Mouse (Mus musculus) heart, embryonic 14.5 days (tissue): ENCODE measurements around the gene Ift122. TPM values are rescaled to one million over a fixed set of nuclear protein-coding genes. Genes with fewer than 3 reads are reported as not detected.

Experiments
- ATAC-seq: fragments of 200-750 bp; cut with Nextera tagmentation; 2 replicates; pipeline ENCODE4 v1.8.0; 2017; ENCODE audit warnings: low read depth, moderate TSS enrichment; ENCODE audit not compliant: insufficient number of reproducible peaks, insufficient read depth, low FRiP score
- H3K27ac ChIP-seq, 2 experiments: fragments of 200-500 bp in 1 of 2; fragments of 300-500 bp in 1 of 2; sonication (generic) in 1 of 2; replicated peaks in 1 of 2; 2 replicates each; pipeline ENCODE4 v1.5.1; 2012 to 2014; ENCODE audit warnings: low read depth in 2 of 2, low read length in 2 of 2, control low read depth in 1 of 2, mild to moderate bottlenecking in 1 of 2, mixed read lengths in 1 of 2; ENCODE audit not compliant: control insufficient read depth in 1 of 2, insufficient read depth in 1 of 2
- H3K27me3 ChIP-seq: fragments of 300-500 bp; sonication (generic); 2 replicates; pipeline ENCODE4 v1.6.1; 2014; ENCODE audit warnings: mild to moderate bottlenecking, low read length, control low read depth; ENCODE audit not compliant: control insufficient read depth, insufficient read depth
- H3K36me3 ChIP-seq: fragments of 300-500 bp; sonication (generic); 2 replicates; pipeline ENCODE4 v1.6.1; 2014; ENCODE audit warnings: mild to moderate bottlenecking, control low read depth, low read length, mixed read lengths; ENCODE audit not compliant: control insufficient read depth, insufficient read depth
- H3K4me1 ChIP-seq, 2 experiments: fragments of 200-500 bp in 1 of 2; fragments of 300-500 bp in 1 of 2; sonication (generic) in 1 of 2; 2 replicates each; pipeline ENCODE4 v1.6.1; 2012 to 2014; ENCODE audit warnings: low read length in 2 of 2, control low read depth in 1 of 2, mixed read lengths in 1 of 2; ENCODE audit not compliant: control insufficient read depth in 2 of 2, insufficient read depth in 2 of 2
- H3K4me2 ChIP-seq: fragments of 300-500 bp; sonication (generic); 2 replicates; pipeline ENCODE4 v1.6.1; 2014; ENCODE audit warnings: mild to moderate bottlenecking, low read length
- H3K4me3 ChIP-seq, 2 experiments: fragments of 200-500 bp in 1 of 2; fragments of 300-500 bp in 1 of 2; sonication (generic) in 1 of 2; 2 replicates each; pipeline ENCODE4 v1.5.1; 2012 to 2014; ENCODE audit warnings: low read length in 2 of 2, mild to moderate bottlenecking in 2 of 2, control low read depth in 1 of 2, low read depth in 1 of 2, moderate library complexity in 1 of 2; ENCODE audit not compliant: control insufficient read depth in 1 of 2, insufficient read depth in 1 of 2
- H3K9ac ChIP-seq: fragments of 300-500 bp; sonication (generic); 2 replicates; pipeline ENCODE4 v1.6.1; 2014; ENCODE audit warnings: mild to moderate bottlenecking, low read length
- H3K9me3 ChIP-seq: fragments of 300-500 bp; sonication (generic); 2 replicates; pipeline ENCODE4 v1.6.1; 2016; ENCODE audit warnings: low read length, control low read depth; ENCODE audit not compliant: control insufficient read depth
- WGBS: fragments of 180-500 bp; shearing (Covaris S2); extraction: QIAGEN DNeasy Blood & Tissue Kit; methylation state at CpG from one replicate; pipeline ENCODE4 v1.1.7; 2014; 5-methylcytosine and 5-hydroxymethylcytosine counted together
- polyA plus RNA-seq: library from polyadenylated mRNA; unstranded; fragments of >200 nt; fragmentation: Nextera tagmentation; extraction: Ambion mirVana; gene quantifications from 2 replicates; pipeline ENCODE4 v1.2.1, GENCODE M21; 2014

The Ift122 gene
- polyA plus RNA-seq, 1 experiment from 2014 or later: 22.6 TPM

- Histone ChIP-seq H3K4me2 (no peak overlapping the region), H3K4me3 (no peak overlapping the region), H3K27me3 (no peaks in the 10 kb centered on the region), H3K9ac (no peak overlapping the region), H3K36me3 (peaks cover 40% of the 10 kb centered on the region), H3K9me3 (0 out of 2 replicates have a peak, but pooled peaks cover 3% of the 10 kb centered on the region), H3K4me1 (peaks cover 7 to 11% of the 10 kb centered on the region in 2 experiments), H3K27ac (peak overlapping the region; percentile 33 to 64; a peak in 3 of 4 replicates)
- no peak; the same call in 1 of the 2 replicates for ATAC-seq
Measured at GRCm38 (mm10) chr6:115884018-115884417, 30.7 kb downstream of the Ift122 start.

- 60% methylated on average over 4 of the region's 4 CpGs for WGBS
- H3K27ac ChIP-seq: no peak overlapping the region
- H3K4me3 ChIP-seq: no peak overlapping the region
- H3K4me1 ChIP-seq: peaks cover 9 to 14% of the 10 kb centered on the region in 2 experiments
- 0 out of 2 replicates have a peak, but pooled peaks cover 3% of the 10 kb centered on the region for H3K9me3 ChIP-seq
- H3K4me2 ChIP-seq: no peak overlapping the region
- H3K36me3 ChIP-seq: peaks cover 37% of the 10 kb centered on the region
- ATAC-seq: no peak
- no peak overlapping the region for H3K9ac ChIP-seq
- no peaks in the 10 kb centered on the region for H3K27me3 ChIP-seq
Measured at GRCm38 (mm10) chr6:115886894-115887293, 33.6 kb downstream of the Ift122 start.

- Histone ChIP-seq H3K9me3 (0 out of 2 replicates have a peak, but pooled peaks cover 3% of the 10 kb centered on the region), H3K4me3 (no peak overlapping the region), H3K27ac (no peak overlapping the region), H3K4me1 (peaks cover 9 to 14% of the 10 kb centered on the region in 2 experiments), H3K9ac (no peak overlapping the region), H3K36me3 (peaks cover 48% of the 10 kb centered on the region), H3K27me3 (no peaks in the 10 kb centered on the region), H3K4me2 (no peak overlapping the region)
- ATAC-seq: no peak
- 95% methylated on average over 3 of the region's 3 CpGs for WGBS
Measured at GRCm38 (mm10) chr6:115888296-115888695, 35.0 kb downstream of the Ift122 start.

- no peaks in the 10 kb centered on the region for H3K27me3 ChIP-seq
- 0 out of 2 replicates have a peak, but pooled peaks cover 3% of the 10 kb centered on the region for H3K9me3 ChIP-seq
- WGBS: 43% methylated on average over 8 of the region's 8 CpGs
- H3K4me1 ChIP-seq: peaks cover 9 to 14% of the 10 kb centered on the region in 2 experiments
- H3K27ac ChIP-seq: no peak overlapping the region
- H3K9ac ChIP-seq: no peak overlapping the region
- no peak overlapping the region for H3K4me2 ChIP-seq
- ATAC-seq: no peak
- H3K4me3 ChIP-seq: no peak overlapping the region
- peaks cover 53% of the 10 kb centered on the region for H3K36me3 ChIP-seq
Measured at GRCm38 (mm10) chr6:115890601-115891000, 37.3 kb downstream of the Ift122 start.

- WGBS: 43% methylated on average over 6 of the region's 6 CpGs
- H3K9ac ChIP-seq: no peak overlapping the region
- peaks cover 52% of the 10 kb centered on the region for H3K36me3 ChIP-seq
- no peak overlapping the region for H3K4me2 ChIP-seq
- H3K27ac ChIP-seq: no peak overlapping the region; a peak in 1 of 4 replicates
- ATAC-seq: no peak
- H3K9me3 ChIP-seq: 0 out of 2 replicates have a peak, but pooled peaks cover 3% of the 10 kb centered on the region
- peaks cover 9 to 14% of the 10 kb centered on the region in 2 experiments for H3K4me1 ChIP-seq
- H3K4me3 ChIP-seq: no peak overlapping the region
- H3K27me3 ChIP-seq: no peaks in the 10 kb centered on the region
Measured at GRCm38 (mm10) chr6:115891061-115891460, 37.8 kb downstream of the Ift122 start.

- Histone ChIP-seq H3K27me3 (no peaks in the 10 kb centered on the region), H3K9ac (no peak overlapping the region), H3K4me1 (peaks cover 9 to 14% of the 10 kb centered on the region in 2 experiments), H3K9me3 (0 out of 2 replicates have a peak, but pooled peaks cover 3% of the 10 kb centered on the region), H3K27ac (no peak overlapping the region; a peak in 1 of 4 replicates), H3K4me3 (no peak overlapping the region), H3K4me2 (no peak overlapping the region), H3K36me3 (peaks cover 53% of the 10 kb centered on the region)
- WGBS: 62% methylated on average over 8 of the region's 8 CpGs
- no peak for ATAC-seq
Measured at GRCm38 (mm10) chr6:115891497-115892061, 38.3 kb downstream of the Ift122 start.

- no peak for ATAC-seq
- Histone ChIP-seq H3K36me3 (peaks cover 45% of the 10 kb centered on the region), H3K27ac (no peak overlapping the region), H3K4me3 (no peak overlapping the region), H3K9me3 (0 out of 2 replicates have a peak, but pooled peaks cover 3% of the 10 kb centered on the region), H3K27me3 (no peaks in the 10 kb centered on the region), H3K4me1 (peaks cover 13 to 18% of the 10 kb centered on the region in 2 experiments), H3K4me2 (no peak overlapping the region), H3K9ac (no peak overlapping the region)
- 70% methylated on average over 3 of the region's 3 CpGs for WGBS
Measured at GRCm38 (mm10) chr6:115892363-115892762, 39.1 kb downstream of the Ift122 start.

- Histone ChIP-seq H3K4me2 (no peak overlapping the region), H3K36me3 (peaks cover 28% of the 10 kb centered on the region), H3K9ac (no peak overlapping the region), H3K9me3 (no peaks in the 10 kb centered on the region), H3K27me3 (no peaks in the 10 kb centered on the region), H3K27ac (no peak overlapping the region), H3K4me3 (no peak overlapping the region), H3K4me1 (peaks cover 6 to 17% of the 10 kb centered on the region in 2 experiments)
- WGBS: 80% methylated on average over 1 of the region's 1 CpGs
- no peak for ATAC-seq
Measured at GRCm38 (mm10) chr6:115896346-115896745, 43.1 kb downstream of the Ift122 start.
